Mouse (Mus musculus) frontal cortex, adult (tissue): ENCODE results near the gene H2-Q7.
"Not testable (repeated sequence)": the region's sequence is repeated elsewhere in the genome, so short reads cannot be mapped to it uniquely, and the experiment has no call there.

Source experiments
- ATAC-seq: cut with Nextera tagmentation; 2 replicates; pipeline ENCODE4 v1.9.2; 2017; ENCODE audit warnings: mild to moderate bottlenecking, moderate library complexity, mixed read lengths; ENCODE audit not compliant: low TSS enrichment

The H2-Q7 gene

GRCm38 (mm10) chr17:35438885-35439284 is at the start of gene H2-Q7:
Gene H2-Q7 (plus strand): TSS chr17:35439155.
- peak; percentile 97 for ATAC-seq

- ATAC-seq: not testable (repeated sequence)
Observed at GRCm38 (mm10) chr17:35389796-35390195, 49.2 kb upstream of the H2-Q7 start.

- not testable (repeated sequence) for ATAC-seq
Observed at GRCm38 (mm10) chr17:35392671-35393070, 46.3 kb upstream of the H2-Q7 start.

GRCm38 (mm10) chr17:35393864-35394800 is 44.8 kb upstream of the H2-Q7 start:
- ATAC-seq: peak; percentile 80

- ATAC-seq: not testable (repeated sequence)
Observed at GRCm38 (mm10) chr17:35396956-35397355, 42.0 kb upstream of the H2-Q7 start.

GRCm38 (mm10) chr17:35413057-35413456 is 25.9 kb upstream of the H2-Q7 start:
- not testable (repeated sequence) for ATAC-seq

GRCm38 (mm10) chr17:35415273-35416129 is 23.5 kb upstream of the H2-Q7 start:
- ATAC-seq: not testable (repeated sequence)

- ATAC-seq: no peak
Observed at GRCm38 (mm10) chr17:35418772-35419171, 20.2 kb upstream of the H2-Q7 start.

- ATAC-seq: not testable (repeated sequence)
Observed at GRCm38 (mm10) chr17:35419564-35419963, 19.4 kb upstream of the H2-Q7 start.

GRCm38 (mm10) chr17:35420206-35420810 is 18.6 kb upstream of the H2-Q7 start:
- ATAC-seq: not testable (repeated sequence)

- ATAC-seq: not testable (repeated sequence)
Observed at GRCm38 (mm10) chr17:35421331-35421730, 17.6 kb upstream of the H2-Q7 start.

- ATAC-seq: not testable (repeated sequence)
Observed at GRCm38 (mm10) chr17:35422360-35422759, 16.6 kb upstream of the H2-Q7 start.

- ATAC-seq: not testable (repeated sequence)
Observed at GRCm38 (mm10) chr17:35423131-35423810, 15.7 kb upstream of the H2-Q7 start.

GRCm38 (mm10) chr17:35424106-35424505 is 14.8 kb upstream of the H2-Q7 start:
- ATAC-seq: not testable (repeated sequence)

GRCm38 (mm10) chr17:35424624-35425416 is 14.1 kb upstream of the H2-Q7 start, which contains the start of gene H2-Q6:
Gene H2-Q6 (plus strand): TSS chr17:35424850.
- peak; percentile 64 for ATAC-seq

GRCm38 (mm10) chr17:35425474-35425873 is 13.5 kb upstream of the H2-Q7 start:
- ATAC-seq: not testable (repeated sequence)

- ATAC-seq: not testable (repeated sequence)
Observed at GRCm38 (mm10) chr17:35428883-35429282, 10.1 kb upstream of the H2-Q7 start.

- not testable (repeated sequence) for ATAC-seq
Observed at GRCm38 (mm10) chr17:35430671-35431070, 8.3 kb upstream of the H2-Q7 start.

GRCm38 (mm10) chr17:35432167-35432566 is 6.8 kb upstream of the H2-Q7 start:
- ATAC-seq: not testable (repeated sequence)

GRCm38 (mm10) chr17:35434836-35435235 is 4.1 kb upstream of the H2-Q7 start:
- not testable (repeated sequence) for ATAC-seq
